Mouse (Mus musculus) olfactory bulb, adult 2 months (tissue): ENCODE data around the gene Coq8b.

ENCODE experiments used
- CTCF ChIP-seq: fragments of 200-500 bp; IDR thresholded peaks from 2 replicates; pipeline ENCODE4 v1.5.1; 2012; ENCODE audit warnings: low read depth, mild to moderate bottlenecking, low read length, moderate library complexity; ENCODE audit not compliant: insufficient read depth
- POLR2A ChIP-seq: fragments of 200-500 bp; IDR thresholded peaks from 2 replicates; pipeline ENCODE4 v1.6.1; 2012; ENCODE audit warnings: mild to moderate bottlenecking, low read depth, low read length, moderate library complexity; ENCODE audit not compliant: insufficient read depth

DNA sequence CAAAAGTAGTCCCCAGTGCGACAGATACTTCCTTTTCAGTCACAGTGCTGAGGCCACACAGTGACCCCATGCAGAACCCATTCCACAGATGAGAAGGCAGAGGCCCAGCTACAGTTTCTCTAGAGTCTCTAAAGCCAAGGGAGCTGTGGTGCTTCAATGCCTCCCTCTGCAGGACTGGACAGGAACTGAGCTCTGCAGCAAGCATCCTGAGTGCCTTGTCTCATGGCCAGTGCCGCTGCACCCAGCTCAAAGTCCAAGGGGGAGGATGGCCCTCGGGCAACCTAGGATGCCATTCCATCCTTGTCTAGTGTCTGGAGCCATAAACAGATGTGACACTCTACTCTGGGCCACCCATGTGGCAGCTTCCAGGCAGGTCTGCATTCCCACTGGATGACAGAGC is 22.9 kb downstream of the Coq8b start:
- no peak for TF ChIP-seq POLR2A
- TF ChIP-seq CTCF, result no peak
